Mouse (Mus musculus): Measurements from ENCODE around the gene Slc35a2.

DNA sequence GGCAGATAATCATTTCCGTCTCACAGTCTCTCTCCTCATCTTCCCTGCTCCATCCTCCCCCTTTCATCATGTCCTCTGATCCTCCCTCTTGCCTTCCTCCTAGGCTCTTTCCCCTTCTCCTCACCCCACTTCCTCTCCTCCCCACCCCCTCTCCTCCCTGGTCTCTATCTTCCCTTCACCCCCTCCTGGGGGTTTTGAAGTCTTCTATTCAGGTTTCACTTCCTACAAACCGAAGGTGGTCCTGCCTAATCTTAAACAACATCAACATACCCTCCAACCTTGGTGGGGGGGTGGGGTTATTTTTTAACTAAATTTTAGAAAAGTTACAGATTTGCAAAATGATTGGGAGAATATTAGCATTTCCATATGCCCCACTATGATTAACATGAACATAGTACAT, 15.3 kb upstream of the Slc35a2 start:
- TF ChIP-seq CTCF (IDR thresholded peaks at IDR 0.05; ENCODE audit: low read depth), result no peak
- no peak for TF ChIP-seq EP300 (optimal IDR thresholded peaks at IDR 0.05)
